Mouse (Mus musculus) bone marrow, adult 2 months (tissue): ENCODE results near the gene Raet1e.
"Not testable (repeated sequence)": the region's sequence is repeated elsewhere in the genome, so short reads cannot be mapped to it uniquely, and the experiment has no call there.

Source experiments
- CTCF ChIP-seq: fragments of 200-500 bp; IDR thresholded peaks from 2 replicates; pipeline ENCODE4 v1.5.1; 2011; ENCODE audit warnings: low read length, control low read depth; ENCODE audit not compliant: control insufficient read depth, insufficient read depth
- POLR2A ChIP-seq: fragments of 200-500 bp; IDR thresholded peaks from 2 replicates; pipeline ENCODE4 v1.6.1; 2011; ENCODE audit warnings: low read depth, mild to moderate bottlenecking, control low read depth, low read length, borderline replicate concordance; ENCODE audit not compliant: control insufficient read depth

GRCm38 (mm10) chr10:22202784-22203583, 44.6 kb downstream of the Raet1e start:
- not testable (repeated sequence) for TF ChIP-seq CTCF, POLR2A
